Comparison of ENCODE assay signal across 1 mouse cellular context in genomic region chr15:82322195-82322594, GRCm38 (mm10).
A peak's percentile ranks its signal among the peaks of the same experiment; 100 is the strongest.
TF ChIP-seq lines count a peak whose summit lies in the region.

No protein-coding gene starts in this region.

TF ChIP-seq in ES-E14, 5 proteins besides CTCF, POLR2A, EP300 and RAD21:
- TF ChIP-seq CHD2 (IDR thresholded peaks at IDR 0.05; ENCODE audit: low read depth, low read length) (no peak), ZNF384 (IDR thresholded peaks at IDR 0.05; ENCODE audit: low read depth, low read length) (peak; percentile 61; the same call in 1 of the 2 replicates), HCFC1 (IDR thresholded peaks at IDR 0.05; ENCODE audit: borderline replicate concordance, insufficient read depth, low read length) (no peak), MAFK (IDR thresholded peaks at IDR 0.05; ENCODE audit: insufficient read depth, low read depth, low read length) (no peak)
